Mouse (Mus musculus) lung, postnatal 0 days (tissue): Measurements from ENCODE around the gene Cers1. TPM values are rescaled to one million over a fixed set of nuclear protein-coding genes. Genes with fewer than 3 reads are reported as not detected.

Experiments used
- ATAC-seq: fragments of 200-750 bp; cut with Nextera tagmentation; 2 replicates; pipeline ENCODE4 v1.8.0; 2017; ENCODE audit warnings: moderate library complexity
- DNase-seq: peaks from one replicate; pipeline ENCODE4 v3.0.0-alpha.2; 2016; ENCODE audit warnings: low spot score
- H3K27ac ChIP-seq: fragments of 300-500 bp; sonication (generic); 2 replicates; pipeline ENCODE4 v1.5.1; 2014; ENCODE audit warnings: antibody characterized with exemption, mild to moderate bottlenecking, low read length, mixed read lengths
- H3K27me3 ChIP-seq: fragments of 300-500 bp; sonication (generic); replicated peaks from 2 replicates; pipeline ENCODE4 v1.6.1; 2014; ENCODE audit warnings: low read length, mixed read lengths; ENCODE audit not compliant: insufficient read depth
- H3K36me3 ChIP-seq: fragments of 300-500 bp; sonication (generic); 2 replicates; pipeline ENCODE4 v1.6.1; 2014; ENCODE audit warnings: low read length, mixed read lengths; ENCODE audit not compliant: insufficient read depth
- H3K4me1 ChIP-seq: fragments of 300-500 bp; sonication (generic); 2 replicates; pipeline ENCODE4 v1.6.1; 2014; ENCODE audit warnings: antibody characterized with exemption, low read depth, low read length, mixed read lengths; ENCODE audit not compliant: insufficient read depth
- H3K4me2 ChIP-seq: fragments of 300-500 bp; sonication (generic); replicated peaks from 2 replicates; pipeline ENCODE4 v1.6.1; 2014; ENCODE audit warnings: low read depth, mild to moderate bottlenecking, low read length, moderate library complexity, mixed read lengths
- H3K4me3 ChIP-seq: fragments of 300-500 bp; sonication (generic); 2 replicates; pipeline ENCODE4 v1.5.1; 2014; ENCODE audit warnings: low read depth, low read length
- H3K9ac ChIP-seq: fragments of 300-500 bp; sonication (generic); replicated peaks from 2 replicates; pipeline ENCODE4 v1.6.1; 2014; ENCODE audit warnings: low read depth, mild to moderate bottlenecking
- H3K9me3 ChIP-seq: fragments of 300-500 bp; sonication (generic); 2 replicates; pipeline ENCODE4 v1.6.1; 2016; ENCODE audit warnings: low read length, mixed read lengths
- CTCF ChIP-seq: IDR thresholded peaks from 2 replicates; pipeline ENCODE4 v1.5.1; 2016; ENCODE audit warnings: antibody characterized with exemption, mild to moderate bottlenecking
- EP300 ChIP-seq: IDR thresholded peaks from 2 replicates; pipeline ENCODE4 v1.6.1; 2016; ENCODE audit warnings: antibody characterized with exemption, mild to moderate bottlenecking, control low read depth
- WGBS: fragments of 180-500 bp; shearing (Covaris S2); extraction: QIAGEN DNeasy Blood & Tissue Kit; methylation state at CpG from one replicate; pipeline ENCODE4 v1.1.7; 2014; 5-methylcytosine and 5-hydroxymethylcytosine counted together
- polyA plus RNA-seq: library from polyadenylated mRNA; unstranded; fragments of >200 nt; fragmentation: Nextera tagmentation; extraction: Ambion mirVana; gene quantifications from 2 replicates; pipeline ENCODE4 v1.2.1, GENCODE M21; 2015

The Cers1 gene
- polyA plus RNA-seq = 0.63 and 1.6 TPM in 2 replicates

DNA sequence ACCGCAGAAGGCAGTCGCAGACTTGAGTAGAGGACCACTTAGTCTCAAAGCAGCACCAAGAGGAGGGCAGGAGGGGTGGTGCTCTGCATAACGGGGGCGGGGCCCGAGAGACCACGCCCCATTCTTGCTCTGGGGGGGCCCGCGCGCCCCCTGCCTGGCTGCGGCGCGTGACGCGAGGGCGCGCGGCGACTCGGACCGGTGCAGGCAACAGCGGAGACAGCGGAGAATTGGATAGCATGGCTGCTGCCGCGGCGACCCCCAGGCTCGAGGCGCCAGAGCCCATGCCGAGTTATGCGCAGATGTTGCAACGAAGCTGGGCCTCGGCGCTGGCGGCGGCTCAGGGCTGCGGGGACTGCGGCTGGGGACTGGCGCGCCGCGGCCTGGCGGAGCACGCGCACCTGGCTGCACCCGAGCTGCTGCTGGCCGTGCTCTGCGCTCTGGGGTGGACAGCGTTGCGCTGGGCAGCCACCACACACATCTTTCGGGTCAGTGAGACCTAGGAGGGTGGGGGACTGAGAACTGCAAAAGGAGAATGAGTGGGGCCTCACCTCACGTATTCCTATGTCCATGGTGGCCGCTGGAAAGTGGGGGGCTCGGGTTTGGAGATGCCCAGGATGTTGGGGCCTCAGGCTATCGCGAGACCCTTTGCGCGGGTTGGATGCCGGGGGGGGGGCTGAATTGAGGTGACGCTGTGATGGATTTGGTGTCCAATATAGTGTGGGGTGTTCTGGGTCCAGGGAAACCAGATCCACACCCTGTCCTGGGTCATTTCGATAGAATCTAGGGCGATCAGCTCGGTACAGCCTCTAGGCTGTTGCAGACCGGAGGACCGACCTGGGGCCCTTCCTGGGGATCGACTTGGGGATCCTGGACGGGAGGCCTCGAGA lies at the start of gene Cers1:
Gene Cers1, plus strand, starts transcription at position 152 of the 887 bp plus-strand sequence.
- ATAC-seq = peak; percentile 78
- Histone ChIP-seq H3K9me3 (no peaks in the 10 kb centered on the region), H3K4me2 (peak within 1 kb of the TSS; percentile 79), H3K4me1 (0 out of 2 replicates have a peak, but pooled peaks cover 4% of the 10 kb centered on the region), H3K36me3 (peaks cover 14% of the 10 kb centered on the region), H3K27me3 (no peaks in the 10 kb centered on the region), H3K9ac (no peak within 1 kb of the TSS), H3K27ac (no peak within 1 kb of the TSS), H3K4me3 (peak within 1 kb of the TSS; percentile 50)
- TF ChIP-seq CTCF = no peak
- TF ChIP-seq EP300 = no peak
- DNase-seq = peak; percentile 71
- WGBS = 2% methylated on average over 52 of the region's 66 CpGs

DNA sequence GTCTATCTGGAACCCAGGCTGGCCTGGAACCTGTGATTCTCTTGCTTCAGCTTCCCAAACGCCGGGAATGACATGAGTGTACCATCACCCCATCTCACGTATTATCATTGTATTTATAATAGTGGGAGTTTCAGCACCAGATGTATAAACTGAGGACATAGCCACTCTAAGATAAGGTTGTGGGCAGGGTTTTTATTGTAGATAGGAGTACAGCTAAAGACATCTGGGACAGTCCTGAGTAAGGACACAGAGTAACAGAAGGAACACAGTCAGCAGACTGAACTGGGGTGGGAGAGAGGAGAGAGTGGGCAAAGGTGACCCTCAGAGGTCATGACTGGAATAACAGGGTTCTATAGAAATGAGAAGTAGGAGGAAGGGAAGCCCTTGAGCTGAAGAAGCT lies 47.9 kb upstream of the Cers1 start:
- ATAC-seq (no peak), DNase-seq (no peak)

GRCm38 (mm10) chr8:70268311-70268710 lies 47.3 kb upstream of the Cers1 start:
- no peak for DNase-seq
- 61% methylated on average over 5 of the region's 5 CpGs for WGBS
- Histone ChIP-seq H3K36me3 (no peaks in the 10 kb centered on the region), H3K4me1 (no peaks in the 10 kb centered on the region), H3K9me3 (no peaks in the 10 kb centered on the region), H3K9ac (no peak overlapping the region; the same call in 1 of the 2 replicates), H3K27me3 (no peaks in the 10 kb centered on the region), H3K4me2 (no peak overlapping the region), H3K4me3 (no peak overlapping the region), H3K27ac (peak overlapping the region; percentile 7; the same call in 1 of the 2 replicates)
- ATAC-seq = no peak
- TF ChIP-seq CTCF (no peak), EP300 (no peak)

More for the DNA sequence above, 47.9 kb upstream of the Cers1 start:
- Histone ChIP-seq H3K4me2 (no peak overlapping the region), H3K9ac (no peak overlapping the region), H3K27me3 (no peaks in the 10 kb centered on the region), H3K36me3 (peaks cover 6% of the 10 kb centered on the region; the same call in 1 of the 2 replicates), H3K4me3 (no peak overlapping the region), H3K9me3 (no peaks in the 10 kb centered on the region), H3K27ac (no peak overlapping the region), H3K4me1 (no peaks in the 10 kb centered on the region)
- TF ChIP-seq EP300 (no peak), CTCF (no peak)
- WGBS = 64% methylated on average over 3 of the region's 3 CpGs

DNA sequence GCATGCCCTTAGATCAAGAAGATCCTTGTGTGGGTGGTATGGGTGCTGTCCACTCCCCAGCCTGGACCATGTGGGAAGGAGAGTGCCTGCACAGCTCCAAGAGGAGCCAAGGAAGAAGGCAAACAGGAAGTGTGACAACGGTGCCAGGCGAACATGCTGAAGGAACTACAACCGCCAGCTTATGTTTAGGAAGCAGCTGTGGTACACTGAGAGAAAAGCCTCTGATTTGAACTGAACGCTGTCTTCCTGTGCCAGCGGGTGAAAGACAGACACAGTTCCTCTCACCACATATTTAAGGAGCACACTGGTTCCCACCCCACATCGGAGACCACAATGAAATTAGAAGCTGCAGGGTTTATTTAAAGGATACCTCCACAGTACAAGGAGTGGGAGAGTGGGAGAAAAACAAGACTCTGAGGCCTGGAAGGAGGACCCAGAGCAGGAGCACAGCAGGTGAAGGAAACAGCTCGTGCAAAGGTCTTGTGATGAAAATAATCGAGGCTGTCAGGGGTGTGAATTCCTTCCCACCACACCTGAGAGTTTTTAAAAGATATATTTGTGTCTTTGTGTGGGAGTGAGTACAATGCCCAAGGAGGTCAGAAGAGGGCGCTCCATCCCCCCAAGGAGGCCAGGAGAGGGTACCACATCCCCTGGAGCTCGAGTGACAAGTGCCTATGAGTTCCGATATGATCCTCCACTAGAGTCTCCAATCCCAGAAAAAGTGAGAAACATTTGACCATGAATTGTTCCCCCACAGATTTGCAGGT lies 46.6 kb upstream of the Cers1 start:
- no peaks in the 10 kb centered on the region for H3K27me3 ChIP-seq
- no peak overlapping the region for H3K4me3 ChIP-seq
- ATAC-seq = peak; percentile 42
- H3K9ac ChIP-seq = no peak overlapping the region; the same call in 1 of the 2 replicates
- peak overlapping the region; percentile 7; the same call in 1 of the 2 replicates for H3K27ac ChIP-seq
- no peaks in the 10 kb centered on the region for H3K36me3 ChIP-seq
- H3K4me1 ChIP-seq = no peaks in the 10 kb centered on the region
- DNase-seq = peak; percentile 34
- WGBS = 30% methylated on average over 11 of the region's 11 CpGs
- no peak overlapping the region for H3K4me2 ChIP-seq
- no peaks in the 10 kb centered on the region for H3K9me3 ChIP-seq
- no peak for TF ChIP-seq EP300
- peak; percentile 71 for TF ChIP-seq CTCF

DNA sequence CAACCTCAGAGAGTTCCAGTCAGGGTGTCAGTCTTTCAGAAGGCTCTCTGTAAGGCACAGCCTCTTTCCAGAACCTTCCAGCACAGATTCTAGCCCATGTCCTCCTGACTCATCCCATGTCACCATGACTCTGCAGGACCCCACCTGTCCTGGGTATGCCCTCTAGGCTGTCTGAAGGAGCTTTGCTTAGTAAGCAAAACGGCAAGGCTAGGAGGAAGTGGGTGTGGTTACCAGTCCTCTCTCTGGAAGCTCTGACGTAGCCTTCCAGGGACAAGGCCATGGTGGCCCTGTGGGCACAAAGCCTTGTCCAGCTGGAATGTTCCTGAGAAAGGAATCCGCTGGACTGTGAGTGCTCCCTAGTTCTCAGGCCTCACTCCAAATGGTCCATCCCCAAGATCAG lies 42.6 kb upstream of the Cers1 start:
- H3K4me2 ChIP-seq = no peak overlapping the region
- TF ChIP-seq CTCF (no peak), EP300 (peak; percentile 56; the same call in 1 of the 2 replicates)
- 0 out of 2 replicates have a peak, but pooled peaks cover under 1% of the 10 kb centered on the region for H3K4me1 ChIP-seq
- H3K9ac ChIP-seq = no peak overlapping the region
- no peak overlapping the region for H3K4me3 ChIP-seq
- no peaks in the 10 kb centered on the region for H3K27me3 ChIP-seq
- peak; percentile 79 for ATAC-seq
- peak; percentile 80 for DNase-seq
- H3K36me3 ChIP-seq = no peaks in the 10 kb centered on the region
- no peaks in the 10 kb centered on the region for H3K9me3 ChIP-seq
- H3K27ac ChIP-seq = 0 out of 2 replicates have a peak overlapping the region, but pooled peaks have one; percentile 32
- 21% methylated on average over 3 of the region's 3 CpGs for WGBS

GRCm38 (mm10) chr8:70274350-70274749 lies 41.2 kb upstream of the Cers1 start:
- Histone ChIP-seq H3K9ac (no peak overlapping the region), H3K4me1 (peaks cover 5% of the 10 kb centered on the region; the same call in 1 of the 2 replicates), H3K9me3 (no peaks in the 10 kb centered on the region), H3K4me2 (no peak overlapping the region), H3K36me3 (no peaks in the 10 kb centered on the region), H3K27me3 (no peaks in the 10 kb centered on the region), H3K27ac (no peak overlapping the region), H3K4me3 (no peak overlapping the region)
- no peak for ATAC-seq
- no peak for DNase-seq
- TF ChIP-seq CTCF (no peak), EP300 (no peak)
